Mouse (Mus musculus): ENCODE results near the gene Inf2.
A peak's percentile ranks its signal among the peaks of the same experiment; 100 is the strongest.

The Inf2 gene

DNA sequence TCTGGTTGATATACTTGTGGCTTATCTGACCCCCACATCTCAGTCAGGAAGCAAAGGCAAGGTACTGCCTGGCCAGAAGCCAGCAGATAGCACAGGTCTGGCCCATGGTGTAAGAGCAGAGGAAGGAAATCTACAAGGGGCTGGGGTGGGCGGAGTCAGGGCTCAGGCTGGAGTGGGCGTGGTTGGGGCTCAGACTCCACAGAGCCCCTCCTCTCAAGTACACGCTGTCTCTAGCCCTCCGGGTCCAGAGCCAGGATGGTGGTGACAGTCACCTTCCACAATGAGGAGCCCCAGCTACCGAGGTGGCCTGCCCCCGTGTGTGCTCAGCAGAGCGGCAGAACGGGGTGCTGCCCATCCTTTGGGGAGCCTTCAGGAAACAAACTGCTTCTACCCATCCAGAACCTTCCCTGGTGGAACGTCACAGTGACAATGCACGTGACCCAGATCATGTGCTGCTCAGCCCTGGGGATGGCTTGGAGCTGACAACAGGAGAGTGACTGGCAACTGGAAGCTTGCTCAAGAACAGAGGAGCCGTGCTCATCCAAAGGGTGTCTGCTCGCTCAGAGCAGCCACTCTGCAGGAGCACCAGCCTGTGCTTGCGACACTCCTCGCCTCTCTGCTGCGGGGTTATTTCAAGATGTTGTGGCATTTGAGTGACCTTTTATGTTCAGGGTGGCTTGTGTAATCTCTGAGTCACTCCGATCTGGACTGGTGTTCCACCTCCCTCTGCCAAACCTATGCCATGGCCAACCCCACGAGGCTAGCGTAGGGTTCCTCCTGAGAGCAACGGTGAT is 40.5 kb downstream of the Inf2 start:
- no peak for DNase-seq

DNA sequence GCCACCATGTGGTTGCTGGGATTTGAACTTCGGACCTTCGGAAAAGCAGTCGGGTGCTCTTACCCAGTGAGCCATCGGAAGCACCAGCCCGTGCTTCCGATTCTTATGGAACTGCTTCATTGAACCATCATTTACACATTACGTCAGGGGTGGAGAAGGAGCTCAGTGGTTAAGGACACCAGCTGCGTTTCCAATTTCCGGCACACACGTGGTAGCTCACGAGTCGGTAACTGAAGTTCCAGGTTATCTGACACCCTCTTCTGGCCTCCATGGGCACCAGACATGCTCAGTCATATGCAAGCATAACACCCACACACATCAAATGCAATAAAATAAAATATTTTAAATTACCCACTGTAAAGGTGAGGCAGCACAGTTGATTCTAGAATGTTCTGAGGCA is 41.4 kb downstream of the Inf2 start:
- DNase-seq: no peak

DNA sequence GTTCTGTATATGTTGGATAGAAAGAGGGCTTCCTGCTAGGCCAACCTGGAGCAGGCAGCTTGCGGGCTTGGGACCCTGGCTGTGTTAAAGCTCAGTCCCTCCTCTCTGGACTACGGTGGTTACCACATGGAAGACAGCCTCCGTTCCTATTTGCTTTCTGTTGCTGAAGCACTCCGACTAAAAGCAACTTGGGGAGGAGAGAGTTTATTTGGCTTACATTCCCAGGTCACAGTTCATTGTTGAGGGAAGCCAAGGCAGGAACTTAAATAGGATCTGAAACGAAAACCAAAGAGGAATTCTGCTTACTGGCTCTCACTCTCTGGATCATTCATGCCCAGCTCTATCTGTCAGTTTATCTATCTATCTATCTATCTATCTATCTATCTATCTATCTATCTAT is 42.2 kb downstream of the Inf2 start:
- DNase-seq: no peak

DNA sequence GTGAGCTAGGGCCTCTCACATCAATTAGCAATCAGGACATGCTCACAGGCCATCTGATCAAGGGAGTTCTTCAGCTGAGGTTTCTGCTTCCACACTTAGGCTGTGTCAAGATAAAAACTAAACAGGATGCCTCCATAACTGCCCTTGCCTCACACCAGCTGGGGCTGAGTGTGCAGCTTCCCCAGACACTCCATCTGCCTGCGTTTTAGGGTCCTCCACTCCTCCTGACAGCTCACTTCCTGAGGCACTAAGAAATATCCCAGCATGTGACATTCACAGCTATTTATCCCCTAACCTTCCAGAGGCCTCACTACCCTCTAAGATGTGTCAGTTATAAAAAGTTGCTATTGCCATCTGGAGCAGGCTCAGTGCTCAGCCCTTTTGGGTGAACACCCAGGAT is 42.9 kb downstream of the Inf2 start:
- no peak for DNase-seq

DNA sequence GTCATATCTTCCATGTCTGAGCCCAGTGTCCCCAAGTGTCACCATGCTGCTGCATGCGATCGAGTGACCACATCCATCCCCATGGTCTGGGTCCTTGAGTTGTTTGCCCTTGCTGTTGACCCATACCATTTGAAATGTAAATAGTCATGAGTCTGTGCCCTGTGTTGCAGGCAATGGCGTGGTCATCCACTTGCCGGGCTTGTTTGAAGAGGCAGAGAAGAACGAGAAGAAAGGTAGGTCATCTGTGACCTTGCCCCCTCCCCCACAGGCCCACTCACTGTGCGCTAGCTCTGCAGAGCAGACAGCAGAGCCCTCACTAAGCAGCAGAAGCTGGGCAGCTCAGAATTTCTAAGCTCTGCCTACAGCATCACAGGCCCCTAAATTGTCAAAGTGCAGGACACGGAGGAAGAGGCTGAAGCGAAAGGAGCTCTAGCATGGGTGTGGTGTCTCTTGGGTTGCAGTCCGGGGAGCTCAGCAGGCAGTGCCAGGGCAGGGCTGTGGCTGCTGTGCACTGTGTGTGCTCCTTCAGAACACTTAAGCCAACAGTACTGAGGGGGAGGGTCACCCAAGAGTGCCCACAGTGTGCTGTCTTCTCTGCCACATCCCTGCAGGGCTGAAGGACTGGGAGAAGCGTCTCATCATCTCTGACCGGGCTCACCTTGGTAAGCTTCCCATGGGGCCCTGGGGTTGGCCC is 43.6 kb downstream of the Inf2 start:
- no peak for DNase-seq

DNA sequence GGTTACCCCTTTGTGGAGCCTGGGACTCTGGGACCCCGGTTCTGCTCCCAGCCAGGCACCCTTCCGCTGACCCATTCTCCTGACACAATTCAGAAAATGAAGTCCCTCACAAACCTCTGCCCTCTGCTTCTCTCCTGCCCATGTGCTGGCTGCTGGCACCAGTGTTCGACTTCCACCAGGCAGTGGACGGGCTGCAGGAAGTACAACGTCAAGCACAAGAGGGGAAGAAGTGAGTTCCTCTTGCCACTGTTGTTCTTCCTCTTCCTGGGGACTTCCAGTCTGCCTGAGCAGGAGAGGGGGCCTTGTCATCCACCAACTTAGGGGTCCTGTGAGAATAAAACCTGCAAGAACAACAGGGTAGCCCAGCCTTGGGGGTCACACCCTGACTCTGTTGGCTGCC is 44.3 kb downstream of the Inf2 start:
- no peak for DNase-seq

DNA sequence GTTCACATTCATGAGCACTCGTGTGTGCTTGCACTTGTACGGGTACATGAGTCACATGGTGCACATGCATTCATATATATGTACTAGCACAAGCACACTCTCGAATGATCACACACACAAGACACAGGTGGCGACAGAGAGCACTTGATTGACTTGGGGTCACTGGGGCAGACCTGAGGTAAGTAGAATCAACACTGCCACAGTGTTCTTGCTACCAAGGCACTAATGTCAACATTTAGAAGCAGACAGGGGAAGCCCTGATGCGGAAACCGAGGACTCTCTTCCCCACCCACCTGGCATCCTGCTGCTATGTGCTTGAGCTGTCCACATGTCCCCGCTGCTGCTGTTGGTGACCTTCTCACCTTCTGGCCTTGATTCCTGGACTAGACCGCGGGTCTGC is 45.1 kb downstream of the Inf2 start:
- no peak for DNase-seq

DNA sequence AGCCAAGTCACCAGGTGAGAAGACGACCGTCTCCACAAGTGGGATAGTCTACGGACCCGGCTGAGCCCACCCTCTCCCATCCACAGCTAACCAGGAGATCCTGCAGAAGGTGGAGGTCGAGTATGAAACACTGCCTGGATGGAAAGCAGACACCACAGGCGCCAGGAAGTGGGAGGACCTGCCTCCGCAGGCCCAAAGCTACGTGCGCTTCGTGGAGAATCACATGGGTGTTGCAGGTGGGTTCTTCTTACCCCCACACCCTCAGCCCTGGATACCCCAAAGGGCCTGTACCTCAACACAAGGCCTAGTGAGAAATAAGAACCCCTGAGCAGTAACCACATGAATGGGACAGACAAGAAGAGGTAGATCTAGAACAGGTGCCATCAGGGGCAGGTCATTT is 50.9 kb downstream of the Inf2 start:
- DNase-seq: no peak

DNA sequence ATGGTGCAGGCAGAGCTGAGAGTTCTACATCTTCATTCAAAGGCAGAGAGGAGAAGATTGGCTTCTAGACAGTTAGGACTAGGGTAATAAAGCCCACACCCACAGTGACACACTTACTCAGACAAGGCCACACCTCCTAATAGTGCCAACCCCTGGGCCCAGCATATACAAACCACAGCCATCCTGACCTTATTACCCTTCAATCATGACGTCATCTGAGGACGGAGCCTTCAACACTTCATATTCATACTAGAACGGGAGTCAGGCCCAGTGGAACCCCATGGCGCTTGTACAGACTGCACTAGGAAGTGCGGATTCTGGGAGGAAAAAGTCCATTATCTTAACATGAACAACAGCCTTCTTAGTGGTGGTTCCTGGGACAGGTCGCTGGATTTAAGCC is 54.5 kb downstream of the Inf2 start:
- no peak for DNase-seq

DNA sequence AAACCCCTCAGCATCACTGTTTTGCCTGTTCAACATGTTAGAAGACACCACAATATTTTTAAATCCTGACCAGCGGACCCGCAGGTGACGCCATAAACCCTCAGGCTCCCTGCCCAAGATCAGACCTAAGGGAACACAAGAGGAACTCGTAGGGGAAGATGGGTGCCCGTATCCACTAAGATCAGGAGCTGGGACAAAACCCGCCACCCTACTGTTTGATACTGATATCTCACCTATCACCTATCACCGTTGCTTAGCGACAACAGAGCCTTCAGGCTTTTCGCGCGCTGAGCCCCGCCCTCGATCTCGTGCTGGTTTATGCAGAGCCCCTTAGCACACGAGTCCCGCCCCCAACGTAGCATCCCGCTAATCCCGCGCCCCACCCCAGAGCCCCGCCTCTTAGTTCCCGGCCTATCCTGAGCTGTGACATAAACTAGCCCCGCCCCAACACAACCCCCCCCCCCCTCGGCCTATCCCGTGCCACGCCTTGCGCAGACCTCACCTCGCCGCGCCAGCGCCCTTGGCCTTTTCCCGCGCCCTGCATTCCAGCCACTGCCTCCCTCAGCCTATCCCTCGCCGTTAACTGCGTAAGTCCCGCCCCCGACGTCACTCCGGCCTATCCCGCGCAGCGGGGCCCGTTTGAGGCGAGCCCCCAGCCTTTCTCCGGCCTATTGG is 55.7 kb downstream of the Inf2 start, which contains the start of gene Siva1:
Gene Siva1, plus strand, starts transcription at position 500 of the 675 bp plus-strand sequence.
- DNase-seq: peak; percentile 99

DNA sequence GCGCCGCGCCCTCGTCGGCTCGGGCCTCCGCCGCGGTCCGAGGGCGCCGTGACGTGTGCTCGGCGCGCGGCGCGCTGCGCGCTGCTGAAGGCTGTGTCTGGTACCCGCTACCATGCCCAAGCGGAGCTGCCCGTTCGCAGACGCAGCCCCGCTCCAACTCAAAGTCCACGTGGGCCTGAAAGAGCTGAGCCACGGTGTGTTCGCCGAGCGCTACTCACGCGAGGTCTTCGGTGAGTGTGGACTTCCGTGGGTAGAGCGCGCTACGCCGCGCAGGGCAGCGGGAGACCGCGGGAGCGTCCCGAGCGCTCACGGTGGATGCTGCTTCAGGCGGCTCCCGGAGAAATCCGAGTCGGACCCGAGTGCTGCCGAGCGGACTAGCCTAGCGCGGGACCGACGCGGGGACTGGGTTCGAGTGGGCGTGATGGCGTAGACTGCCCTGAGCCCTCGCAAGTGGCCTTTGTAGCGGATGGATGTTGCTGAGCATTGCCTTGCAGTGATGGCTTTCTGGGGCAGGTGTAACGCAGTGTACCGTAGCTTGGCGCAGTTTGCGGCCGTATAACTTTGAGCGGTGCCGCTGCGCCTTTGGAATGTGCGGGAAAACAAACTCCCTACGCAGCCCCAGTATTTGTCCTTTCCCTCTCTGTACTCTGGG is 56.4 kb downstream of the Inf2 start:
- peak; percentile 37 for DNase-seq

DNA sequence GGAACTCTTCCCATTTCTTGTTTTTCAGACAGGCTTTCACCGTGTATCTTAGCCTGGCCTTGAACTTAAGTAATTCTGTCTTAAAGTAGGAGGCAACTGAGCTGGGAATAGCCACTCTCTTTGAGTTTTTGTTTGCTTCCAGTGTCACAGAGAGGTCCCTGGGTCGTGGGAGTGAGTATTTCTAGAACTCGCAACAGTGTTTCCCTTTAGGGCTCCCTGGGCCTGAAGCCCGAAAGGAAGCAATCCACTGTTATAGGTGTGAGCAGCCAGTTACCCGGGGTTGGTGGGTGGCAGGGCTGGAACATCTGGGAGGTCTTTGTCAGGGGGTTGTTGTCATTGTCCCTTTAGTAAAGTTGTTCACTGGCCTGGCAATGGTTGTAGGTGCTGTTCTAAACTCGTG is 57.6 kb downstream of the Inf2 start:
- no peak for DNase-seq

DNA sequence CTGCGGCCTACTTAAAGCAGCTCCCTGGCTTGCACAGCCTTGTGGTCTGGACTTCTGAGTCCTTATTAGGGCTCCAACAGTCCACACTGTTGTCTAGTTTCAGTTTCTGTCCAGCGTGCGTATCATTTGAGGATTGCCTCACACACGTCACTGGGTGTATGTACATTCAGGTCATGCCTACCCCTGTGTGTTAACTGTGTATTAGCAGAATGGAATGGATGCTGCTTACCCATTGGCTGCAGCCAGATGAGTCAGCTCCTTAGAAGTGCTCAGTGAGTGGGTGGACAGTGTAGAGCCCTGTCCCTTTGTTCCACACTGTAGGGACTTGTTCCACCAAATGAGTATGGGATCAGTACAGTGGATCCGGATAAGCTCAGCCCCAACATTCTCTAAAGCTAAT is 59.5 kb downstream of the Inf2 start:
- DNase-seq: no peak

DNA sequence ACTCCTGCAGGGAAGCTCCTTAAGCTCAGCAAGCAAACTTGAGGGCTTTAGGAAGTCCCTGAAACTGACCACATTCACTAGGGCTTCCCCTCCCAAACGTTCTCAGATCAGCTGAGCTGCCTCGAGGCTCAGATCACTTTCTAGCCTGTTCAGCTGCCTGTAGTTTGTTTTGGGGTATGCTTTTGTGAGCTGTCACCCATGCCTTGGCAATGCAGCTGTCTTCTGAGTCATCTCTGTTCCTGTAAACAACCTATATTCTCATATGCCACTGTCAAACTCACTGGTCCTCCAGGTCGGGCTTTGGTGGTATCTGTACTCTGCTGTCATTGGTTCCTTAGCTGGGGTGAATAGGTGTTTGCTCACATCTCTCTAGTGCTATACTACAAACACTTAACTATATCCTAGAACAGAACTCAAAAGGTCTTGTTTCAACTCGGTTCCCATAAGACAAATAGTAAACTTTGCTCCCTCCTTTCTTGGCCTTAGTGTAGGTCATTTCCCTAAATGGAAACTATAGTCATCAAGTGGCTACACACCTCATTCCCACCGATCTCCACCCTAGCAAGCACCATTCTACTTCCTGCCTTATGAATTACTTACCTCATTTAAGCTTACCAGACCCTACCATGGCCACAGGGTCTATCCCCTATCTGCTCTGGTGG is 63.3 kb downstream of the Inf2 start:
- DNase-seq: no peak

DNA sequence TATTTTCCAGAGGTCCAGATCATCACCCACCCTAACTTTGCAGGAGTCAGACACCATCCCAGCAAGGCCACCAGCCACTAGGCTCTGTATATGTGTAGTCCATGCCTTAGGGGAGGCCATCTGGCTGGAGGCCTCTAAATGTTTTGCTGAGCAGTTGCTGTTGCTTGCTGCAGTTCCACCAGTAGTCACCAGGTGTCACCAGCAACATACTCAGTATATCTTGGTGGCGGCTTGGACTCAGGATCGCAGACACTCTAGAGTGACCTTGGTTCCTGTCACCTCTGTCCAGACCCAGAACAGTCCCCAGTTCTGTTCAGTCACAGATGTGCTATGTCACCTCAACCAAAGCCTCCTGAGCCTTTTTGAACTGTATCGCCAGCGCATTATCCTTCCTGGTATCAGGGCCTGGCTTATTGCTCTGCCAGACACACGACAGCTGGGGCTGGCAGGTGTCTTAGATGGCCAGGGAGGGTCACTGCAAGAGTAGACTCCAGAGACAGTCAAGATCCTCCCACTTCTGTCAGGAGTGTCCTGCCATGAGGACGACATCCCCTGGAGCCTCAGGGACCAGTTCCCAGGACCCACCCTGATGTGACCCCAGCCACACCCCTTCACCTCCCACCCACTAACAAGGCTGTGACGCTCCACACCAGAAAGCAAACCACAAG is 64.7 kb downstream of the Inf2 start:
- peak; percentile 80 for DNase-seq

DNA sequence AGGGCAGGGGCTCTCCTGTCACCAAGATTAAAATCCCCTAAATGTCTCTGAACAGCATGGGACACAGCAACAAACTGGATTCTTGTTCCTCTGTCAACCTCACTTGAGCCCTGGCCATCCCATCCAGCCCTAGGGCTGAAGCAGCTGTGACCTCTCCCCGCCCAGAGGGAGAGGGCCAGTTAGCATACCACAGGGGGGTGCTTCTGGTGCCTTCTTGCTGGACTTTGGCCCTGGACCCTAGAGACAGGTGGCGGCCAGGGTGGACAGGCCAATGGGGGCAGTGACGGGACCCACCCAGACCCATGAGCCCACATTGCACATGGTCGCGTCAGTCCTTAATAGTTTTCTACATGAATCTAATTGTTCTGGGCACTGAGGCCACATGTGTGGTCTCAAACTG is 65.5 kb downstream of the Inf2 start:
- no peak for DNase-seq

DNA sequence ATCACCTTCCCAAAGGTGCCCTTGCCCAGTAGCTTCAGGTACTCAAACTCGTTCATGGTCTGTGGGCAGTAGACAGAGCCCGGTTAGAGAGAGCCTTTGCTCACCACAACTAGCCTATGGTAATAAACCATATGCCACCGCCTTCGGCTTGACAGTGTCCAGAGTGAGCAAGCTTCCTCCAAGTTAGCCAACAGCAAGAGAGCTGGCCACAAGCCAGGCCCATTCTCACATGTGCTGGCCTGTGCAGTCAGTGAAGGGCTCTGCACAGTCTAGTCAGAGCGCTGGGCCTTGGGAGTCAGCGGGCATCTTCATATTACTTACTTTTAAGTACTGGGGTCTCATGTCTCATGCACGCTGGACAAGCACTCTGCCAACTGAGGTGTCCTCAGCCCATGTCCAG is 70.0 kb downstream of the Inf2 start:
- DNase-seq: no peak

DNA sequence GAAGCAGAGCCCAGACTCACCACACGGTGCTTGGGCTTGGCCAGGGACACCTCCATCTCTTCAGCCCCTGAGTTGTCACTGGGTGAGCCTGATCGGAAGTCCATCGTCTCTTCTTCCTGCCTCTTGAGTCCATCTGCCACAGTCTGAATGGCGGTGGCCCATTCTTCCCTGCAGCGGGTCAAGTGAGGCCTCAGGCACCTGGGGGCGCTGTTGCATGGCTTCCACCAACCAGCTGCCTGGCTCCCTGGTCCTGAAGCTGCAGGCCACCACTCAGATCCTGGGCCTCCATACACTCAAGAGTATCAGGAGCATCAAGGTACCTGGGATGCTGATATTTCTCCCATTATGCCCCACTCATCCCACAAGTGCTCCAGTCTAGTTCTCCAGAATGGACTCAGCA is 70.5 kb downstream of the Inf2 start:
- DNase-seq: no peak

DNA sequence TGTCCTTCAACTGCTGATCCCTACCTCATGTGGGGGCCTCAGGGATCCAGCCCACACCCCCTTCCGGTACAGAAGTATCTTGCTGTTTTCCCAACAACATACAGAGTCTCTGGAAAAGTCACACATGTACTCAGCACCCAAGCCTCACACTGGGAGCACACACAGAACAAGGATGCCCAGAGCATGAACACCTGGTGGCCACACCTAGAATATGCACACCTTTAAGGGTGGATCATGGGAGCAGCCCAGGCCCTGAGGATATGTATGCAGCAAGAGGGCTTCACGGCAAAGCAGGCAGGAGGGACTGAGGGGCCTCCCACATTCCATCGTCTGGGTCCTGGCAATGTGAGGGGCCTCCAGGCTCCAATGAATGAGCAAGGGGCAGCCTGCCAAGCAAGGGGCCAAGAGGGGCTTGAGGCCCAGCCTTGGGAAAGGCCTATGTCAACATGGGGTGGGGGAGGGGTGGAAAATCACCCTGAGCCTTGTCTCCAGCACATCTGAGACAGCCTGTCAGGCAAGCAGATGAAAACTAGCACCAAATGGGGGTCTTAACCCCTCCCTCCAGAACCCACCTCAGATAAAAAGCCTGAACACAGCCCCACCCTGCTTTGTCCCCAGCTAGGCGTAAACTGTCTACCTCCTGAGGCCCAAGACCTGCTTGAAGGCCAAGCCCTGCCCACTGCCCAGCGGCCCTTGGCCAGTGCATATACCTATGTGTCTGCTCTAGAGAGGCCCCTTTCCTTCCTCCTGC is 72.2 kb downstream of the Inf2 start:
- DNase-seq: no peak

DNA sequence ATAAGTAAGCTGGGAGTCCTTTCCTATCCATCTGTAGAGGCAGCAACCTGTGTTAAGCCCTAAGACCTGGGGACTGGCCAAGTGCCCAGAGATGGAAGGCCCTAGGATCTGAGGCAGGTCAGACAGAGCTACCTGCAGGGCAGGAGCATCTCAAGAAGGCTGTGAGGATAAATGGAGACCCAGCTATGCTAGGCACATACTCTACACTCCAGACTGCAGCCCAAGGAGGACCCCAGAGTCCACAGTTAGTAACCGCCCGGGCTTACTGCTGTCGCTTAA is 72.7 kb downstream of the Inf2 start:
- DNase-seq: no peak

DNA sequence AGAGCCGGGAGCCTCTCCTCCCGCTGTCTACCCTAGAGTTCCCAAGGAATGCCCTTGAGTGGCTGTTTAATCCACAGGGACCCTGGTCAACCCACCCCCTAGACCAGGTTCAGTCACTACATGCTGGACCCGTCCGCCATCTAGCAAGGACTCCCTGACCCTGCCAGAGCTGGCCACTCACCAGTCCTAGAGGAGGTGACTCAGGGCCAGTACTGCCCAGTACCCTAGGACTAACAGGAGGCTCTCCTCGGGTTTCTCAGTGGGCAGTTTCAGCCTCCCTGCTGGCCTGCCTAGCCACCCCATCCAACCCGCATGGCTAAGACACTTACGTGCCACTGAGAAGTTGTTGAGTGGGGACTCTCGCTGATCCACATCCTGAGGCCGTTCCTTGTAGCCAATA is 73.3 kb downstream of the Inf2 start:
- DNase-seq: no peak

DNA sequence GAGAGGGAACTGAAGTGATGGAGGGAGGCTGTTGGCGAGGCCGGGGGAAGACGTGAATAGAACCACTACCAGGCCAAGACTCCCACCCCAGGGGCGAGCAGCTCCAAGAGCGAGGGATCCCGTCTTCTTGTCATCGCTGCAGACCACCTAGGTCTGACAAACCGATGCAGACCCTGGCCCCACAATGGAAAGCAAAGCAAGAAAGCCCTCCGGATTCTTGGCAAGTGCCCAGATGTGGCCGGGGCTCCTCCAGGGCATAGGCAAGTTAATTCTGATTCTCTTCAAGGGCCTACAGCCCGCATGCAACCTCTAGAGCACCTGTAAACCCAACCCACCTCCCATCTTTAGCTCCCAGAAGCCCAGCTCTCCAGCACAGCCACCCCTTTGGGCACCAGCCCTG is 74.7 kb downstream of the Inf2 start:
- DNase-seq: no peak
